Mouse (Mus musculus): ENCODE results near the gene Dpf2. TPM values are rescaled to one million over a fixed set of nuclear protein-coding genes. Genes with fewer than 3 reads are reported as not detected.
"Not testable (repeated sequence)": the region's sequence is repeated elsewhere in the genome, so short reads cannot be mapped to it uniquely, and the experiment has no call there.

The Dpf2 gene
- total RNA-seq, 1 experiment from 2014 or later: 103 TPM

- DNase-seq: no peak
Observed at GRCm38 (mm10) chr19:5892735-5893134, 20.1 kb downstream of the Dpf2 start.

DNA sequence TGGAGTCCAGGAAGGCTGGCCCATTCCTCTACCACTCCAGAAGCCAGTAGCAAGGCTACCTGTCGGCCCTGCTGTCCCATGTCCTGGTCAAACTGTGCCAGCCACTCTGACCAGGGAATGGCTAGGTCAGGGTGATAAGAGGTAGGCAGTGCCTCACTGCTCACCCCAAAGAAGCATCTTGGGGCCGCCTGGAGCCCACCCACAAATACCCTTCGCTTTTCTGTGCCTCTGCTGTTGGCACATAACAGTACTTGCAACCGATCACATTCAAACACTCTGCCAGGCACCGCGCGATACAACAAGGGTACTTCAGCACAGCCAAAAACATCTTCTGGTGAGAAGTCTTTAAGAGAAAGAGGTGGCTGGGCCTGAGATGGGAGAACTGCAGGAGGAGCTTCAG lies 20.5 kb downstream of the Dpf2 start:
- no peak for DNase-seq

DNA sequence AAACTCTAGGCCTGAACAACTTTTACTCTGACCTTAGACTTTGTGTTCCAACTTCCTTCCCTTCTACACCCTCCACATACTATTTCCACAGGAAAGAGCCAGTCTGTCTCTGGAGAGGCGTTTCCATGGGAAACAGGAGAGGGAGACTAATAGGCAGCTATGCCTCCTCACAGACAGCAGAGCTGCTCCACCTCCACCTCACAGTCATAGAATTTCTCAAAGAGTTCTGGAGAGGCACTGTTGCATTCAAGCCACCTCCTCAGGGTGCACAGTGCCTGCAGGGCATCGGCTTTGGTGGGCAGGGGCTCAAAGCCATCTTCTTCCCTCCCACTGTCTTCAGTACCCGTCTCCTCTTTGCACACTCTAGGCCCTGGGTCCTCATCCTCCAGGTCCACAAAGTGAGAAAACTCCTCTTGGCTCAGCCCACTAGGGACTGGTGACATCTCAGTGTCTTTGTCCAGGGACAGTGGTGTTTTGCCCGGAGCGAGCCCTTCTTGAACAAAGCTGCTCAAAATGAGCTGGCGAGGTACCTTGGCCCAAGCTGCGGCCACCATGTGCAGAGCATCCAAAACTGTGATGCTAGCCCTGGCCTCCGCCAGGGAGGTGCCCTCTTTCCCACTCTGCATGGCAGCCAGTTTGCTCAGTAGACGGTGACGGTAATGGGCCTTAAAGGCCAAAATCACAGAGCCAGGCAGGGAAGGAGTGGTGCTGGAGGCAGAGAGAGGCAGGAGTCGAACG lies 21.1 kb downstream of the Dpf2 start:
- DNase-seq: no peak

GRCm38 (mm10) chr19:5889211-5889610 lies 23.6 kb downstream of the Dpf2 start:
- no peak for DNase-seq

DNA sequence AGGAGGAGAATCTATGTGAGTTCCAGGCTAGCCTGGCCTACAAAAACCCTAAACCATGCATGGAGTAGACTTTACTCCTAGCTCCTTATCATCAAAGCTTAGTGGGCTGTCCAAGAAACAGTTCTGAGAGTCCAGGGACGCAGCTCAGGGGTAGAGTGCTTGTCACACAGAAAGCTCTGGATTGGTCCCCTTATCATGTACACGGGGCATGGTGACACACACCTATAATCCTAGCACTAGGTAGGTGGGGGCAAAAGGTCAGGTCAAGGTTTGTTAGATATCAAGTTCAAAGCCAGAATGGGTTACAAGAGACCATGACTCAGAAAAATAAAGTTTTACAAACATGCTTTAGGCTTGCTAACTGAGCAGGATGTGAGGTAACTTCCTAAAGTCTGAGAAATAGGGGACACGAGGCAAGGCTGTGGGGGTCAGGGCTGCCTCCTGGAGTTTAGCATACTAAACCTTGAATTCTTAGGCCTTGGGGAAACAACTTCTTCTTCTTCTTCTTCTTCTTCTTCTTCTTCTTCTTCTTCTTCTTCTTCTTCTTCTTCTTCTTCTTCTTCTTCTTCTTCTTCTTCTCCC lies 25.5 kb downstream of the Dpf2 start:
- DNase-seq: no peak

GRCm38 (mm10) chr19:5885838-5886237 lies 27.0 kb downstream of the Dpf2 start:
- DNase-seq: no peak

- no peak for DNase-seq
Observed at GRCm38 (mm10) chr19:5883935-5884334, 28.9 kb downstream of the Dpf2 start.

- DNase-seq: not testable (repeated sequence)
Observed at GRCm38 (mm10) chr19:5882079-5882478, 30.7 kb downstream of the Dpf2 start.

DNA sequence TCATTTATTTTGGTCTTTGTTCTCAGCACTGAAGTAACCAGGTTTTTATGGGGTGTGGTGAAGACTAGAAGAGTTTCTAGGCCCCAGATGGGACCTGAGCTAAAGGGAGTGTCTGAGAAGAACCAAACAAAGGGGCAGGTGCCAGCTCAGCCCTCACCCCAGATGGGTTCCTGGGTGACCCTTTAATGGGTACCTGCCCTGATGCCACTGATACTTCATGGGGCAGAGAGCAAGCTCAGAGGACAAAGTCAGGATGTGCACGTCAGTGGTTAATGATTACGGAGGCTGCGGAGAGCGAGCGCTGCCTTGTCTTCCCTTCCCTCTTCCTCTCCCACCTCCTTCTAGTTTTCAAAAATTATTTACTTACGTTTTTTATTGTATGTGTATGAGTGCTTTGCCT lies 31.7 kb downstream of the Dpf2 start:
- no peak for DNase-seq

- no peak for DNase-seq
Observed at GRCm38 (mm10) chr19:5879735-5880134, 33.1 kb downstream of the Dpf2 start.

- DNase-seq: no peak
Observed at GRCm38 (mm10) chr19:5878916-5879315, 33.9 kb downstream of the Dpf2 start.

DNA sequence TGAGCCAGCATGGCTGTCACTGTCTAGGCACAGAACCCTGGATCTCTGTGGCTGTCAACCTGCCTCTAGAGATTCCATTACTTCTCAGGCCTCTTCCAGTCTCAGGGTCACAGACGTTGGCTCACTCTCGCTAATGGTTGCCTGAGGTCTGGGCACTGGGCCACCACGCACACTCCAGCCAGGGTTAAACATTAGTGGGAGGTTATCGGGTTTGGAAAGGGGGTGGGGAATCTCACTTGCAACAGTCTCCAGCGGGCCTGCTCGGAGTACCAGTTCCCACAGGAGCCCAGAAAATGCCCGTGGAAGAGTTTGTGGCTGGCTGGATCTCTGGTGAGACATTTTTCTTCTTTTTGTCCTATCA lies 34.5 kb downstream of the Dpf2 start:
- DNase-seq: peak; percentile 84

DNA sequence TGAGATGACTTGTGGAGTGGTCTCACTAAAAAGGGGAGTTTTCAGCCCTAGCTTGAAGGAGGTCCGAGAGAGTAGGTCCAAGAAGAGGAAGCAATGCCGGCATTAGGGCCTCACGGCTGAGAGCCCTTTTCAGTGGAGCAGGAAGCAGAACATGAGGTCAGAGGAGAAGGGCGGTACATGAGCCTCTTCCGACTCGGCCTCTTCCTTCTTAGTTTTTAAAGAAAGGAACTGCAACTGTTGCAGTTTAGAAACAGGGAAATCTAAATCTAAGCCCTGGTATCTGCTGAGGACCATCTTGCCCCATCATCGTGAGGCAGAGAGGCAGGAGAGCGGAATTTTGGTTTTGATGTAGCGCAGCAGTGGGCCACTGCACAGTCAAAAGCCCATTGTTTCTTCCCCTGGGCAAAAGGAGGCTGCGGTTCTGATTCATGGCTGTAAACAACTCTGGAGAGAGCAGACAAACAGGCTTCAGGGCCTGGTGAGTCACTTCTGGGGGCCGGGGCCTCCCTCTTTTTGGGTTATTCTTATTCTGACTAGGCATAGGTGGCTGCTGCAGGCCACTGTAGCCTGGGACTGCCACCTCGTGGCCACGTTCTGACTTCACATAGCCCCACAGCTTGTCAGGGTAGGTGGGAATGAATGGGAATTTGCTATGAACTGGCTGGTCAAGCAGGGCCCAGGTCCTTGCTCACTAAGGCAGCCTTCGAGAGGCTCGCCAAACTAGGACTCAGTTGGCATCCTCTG lies 35.0 kb downstream of the Dpf2 start, which contains the start of gene Slc25a45:
Slc25a45 (plus strand) TSS at position 191 of the 744 bp plus-strand sequence.
- DNase-seq: peak; percentile 80

DNA sequence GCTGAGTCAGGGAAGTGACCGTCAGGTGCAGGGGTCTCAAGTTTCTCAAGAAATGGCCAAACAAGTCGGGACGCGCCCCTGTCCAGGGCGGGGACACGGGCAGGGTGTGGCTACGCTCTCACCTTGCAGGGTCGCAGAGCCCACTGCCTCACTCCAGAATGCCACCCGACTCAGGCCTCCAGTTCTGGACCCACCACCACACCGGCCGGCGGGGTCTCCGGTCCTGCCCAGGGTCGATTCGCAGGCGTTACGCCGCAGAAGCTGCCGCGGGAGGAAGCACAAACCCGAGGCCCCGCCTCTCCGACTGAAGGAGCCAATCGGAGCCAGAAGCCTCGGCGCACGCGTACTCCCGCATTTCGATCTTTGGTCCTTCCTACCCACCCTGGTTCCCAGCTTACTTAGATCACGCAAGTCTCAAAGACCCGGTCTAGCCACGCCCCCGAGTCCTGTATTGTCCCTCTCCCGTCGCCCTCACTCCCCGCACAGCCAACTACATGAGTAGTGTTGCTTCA lies 37.8 kb downstream of the Dpf2 start, which contains the start of gene Frmd8:
Frmd8 (minus strand) TSS at position 306 of the 512 bp plus-strand sequence.
- peak; percentile 95 for DNase-seq

DNA sequence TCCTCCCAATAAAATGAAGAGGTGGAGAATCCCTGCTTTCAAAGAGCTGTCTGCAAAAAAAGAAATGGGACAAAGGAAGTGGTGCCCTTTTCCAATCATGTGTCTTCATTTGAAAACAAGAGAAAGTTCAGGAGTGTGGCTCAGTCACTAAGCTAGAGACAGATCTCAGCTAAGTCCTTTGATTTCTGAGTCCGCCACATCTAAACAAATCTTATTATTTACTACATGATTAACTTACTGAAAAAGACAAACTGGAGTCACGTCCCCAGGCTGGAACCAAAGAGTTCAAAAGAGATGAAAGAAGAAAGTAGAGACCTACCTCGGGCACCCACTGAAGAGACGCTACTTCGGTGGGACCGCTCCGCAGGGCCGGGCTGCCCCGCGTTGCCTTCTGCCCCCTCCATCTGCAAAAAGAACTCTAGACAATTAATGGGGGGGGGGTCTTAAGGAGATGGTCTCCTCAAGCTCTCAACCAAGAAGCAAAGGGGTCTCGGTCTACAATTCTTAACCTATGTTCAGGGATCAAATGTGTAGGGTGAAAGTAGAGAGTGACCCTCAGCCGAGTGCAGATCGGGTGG lies 38.3 kb downstream of the Dpf2 start:
- DNase-seq: no peak

GRCm38 (mm10) chr19:5872931-5873556 lies 39.8 kb downstream of the Dpf2 start:
- DNase-seq: no peak

GRCm38 (mm10) chr19:5872528-5872927 lies 40.3 kb downstream of the Dpf2 start:
- no peak for DNase-seq

DNA sequence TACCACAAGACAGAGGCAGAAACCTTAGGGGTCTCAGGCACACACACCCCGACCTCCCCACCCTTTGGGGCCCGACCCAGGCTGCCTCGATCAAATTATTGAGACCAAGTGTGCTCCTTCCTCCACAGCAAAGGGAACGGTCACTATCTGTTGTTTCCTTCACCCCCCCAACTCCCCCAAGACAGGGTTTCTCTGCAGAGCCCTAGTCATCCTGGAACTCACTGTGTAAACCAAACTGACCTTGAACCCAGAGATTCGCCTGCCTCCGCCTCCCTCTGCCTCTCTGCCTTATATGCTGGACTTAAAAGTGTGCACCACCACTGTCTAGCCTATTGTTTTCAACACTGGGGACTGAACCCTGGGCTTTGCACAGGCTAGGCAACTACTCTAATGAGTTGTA lies 41.1 kb downstream of the Dpf2 start:
- DNase-seq: no peak

DNA sequence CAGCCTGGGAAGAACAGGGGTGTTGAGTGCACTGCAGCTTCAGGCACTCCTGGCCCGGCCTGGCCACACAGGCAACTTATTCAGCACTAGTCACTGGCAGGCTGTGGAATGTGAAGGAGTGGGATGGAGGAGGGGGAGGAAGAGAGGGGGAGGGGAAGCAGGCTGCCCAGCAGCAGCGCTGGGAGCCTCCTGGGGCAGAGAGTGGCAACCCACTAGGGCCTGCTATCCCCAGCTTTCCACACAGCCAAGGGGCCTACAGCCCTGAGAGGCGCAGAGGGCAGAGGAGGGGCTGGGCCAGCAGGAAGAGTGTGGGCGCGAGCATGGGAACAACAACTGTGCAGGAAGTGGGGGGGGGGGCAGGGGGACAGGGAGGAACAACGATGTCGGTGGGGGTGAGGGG lies 41.5 kb downstream of the Dpf2 start:
- DNase-seq: no peak

GRCm38 (mm10) chr19:5868096-5868495 lies 44.7 kb downstream of the Dpf2 start:
- peak; percentile 37 for DNase-seq

- DNase-seq: no peak
Observed at GRCm38 (mm10) chr19:5864710-5865398, 48.0 kb downstream of the Dpf2 start.

- DNase-seq: no peak
Observed at GRCm38 (mm10) chr19:5863776-5864175, 49.0 kb downstream of the Dpf2 start.
